Mouse (Mus musculus): ENCODE results near the gene Tbx15. TPM values are rescaled to one million over a fixed set of nuclear protein-coding genes. Genes with fewer than 3 reads are reported as not detected.

The Tbx15 gene
- polyA plus RNA-seq, 1 experiment from 2014 or later: 41.2 TPM

Small RNAs within 50 kb of the gene (microRNA-seq; reads per million reads assigned to microRNA genes)
- gene Mir6481: not detected

Other genes starting within 250 kb of the Tbx15 start
- 10.8 and 10.9 TPM in 2 replicates for gene Wars2, start 99.3 kb upstream of the Tbx15 start, polyA plus RNA-seq (2016; fragmentation: Nextera tagmentation; extraction: Ambion mirVana)